Mouse (Mus musculus) adipose tissue, adult 10 weeks (tissue): ENCODE measurements around the gene Dnaja4. TPM values are rescaled to one million over a fixed set of nuclear protein-coding genes. Genes with fewer than 3 reads are reported as not detected.

Experiments
- polyA plus RNA-seq: library from polyadenylated mRNA; stranded (reverse); fragments of 350-450 nt; fragmentation: Illumina TruSeq; extraction: RNeasy Lipid Tissue Mini Kit (QIAGEN cat#74804); gene quantifications from one replicate; pipeline ENCODE4 v1.2.3, GENCODE M21; 2014; ENCODE audit warnings: low read depth, low replicate concordance

Gene Dnaja4
- polyA plus RNA-seq = 62.7 TPM

GRCm38 (mm10) chr9:54698318-54699086 is at the start of gene Dnaja4:
Gene Dnaja4 (plus strand): TSS chr9:54698873.

GRCm38 (mm10) chr9:54661605-54662377 is 36.9 kb upstream of the Dnaja4 start, which contains the start of gene Acsbg1:
Gene Acsbg1 (minus strand): TSS chr9:54661870.

GRCm38 (mm10) chr9:54733921-54734638 is 35.4 kb downstream of the Dnaja4 start, which contains the start of gene Wdr61:
Gene Wdr61 (minus strand): TSS chr9:54734519.

GRCm38 (mm10) chr9:54764561-54765217 is 66.0 kb downstream of the Dnaja4 start, which contains the start of gene Crabp1:
Gene Crabp1 (plus strand): TSS chr9:54764748.

Other genes starting within 250 kb of the Dnaja4 start
- 15.2 TPM for gene Dmxl2, start 197.2 kb upstream of the Dnaja4 start, polyA plus RNA-seq
- gene Sh2d7, start 159.9 kb upstream of the Dnaja4 start, polyA plus RNA-seq = not detected
- 54.3 TPM for gene Cib2, start 138.7 kb upstream of the Dnaja4 start, polyA plus RNA-seq
- 81.8 TPM for gene Idh3a, start 112.5 kb upstream of the Dnaja4 start, polyA plus RNA-seq
- gene Acsbg1, start 37.0 kb upstream of the Dnaja4 start, polyA plus RNA-seq = 41.1 TPM
- gene Wdr61, start 35.6 kb downstream of the Dnaja4 start, polyA plus RNA-seq = 60.5 TPM
- gene Crabp1, start 65.9 kb downstream of the Dnaja4 start, polyA plus RNA-seq = 5.5 TPM
- gene Ireb2, start 164.9 kb downstream of the Dnaja4 start, polyA plus RNA-seq = 28.2 TPM
- gene Hykk, start 218.4 kb downstream of the Dnaja4 start, polyA plus RNA-seq = 3.2 TPM